Mouse (Mus musculus): Measurements from ENCODE around the gene Fgfrl1.

Fgfrl1 gene

DNA sequence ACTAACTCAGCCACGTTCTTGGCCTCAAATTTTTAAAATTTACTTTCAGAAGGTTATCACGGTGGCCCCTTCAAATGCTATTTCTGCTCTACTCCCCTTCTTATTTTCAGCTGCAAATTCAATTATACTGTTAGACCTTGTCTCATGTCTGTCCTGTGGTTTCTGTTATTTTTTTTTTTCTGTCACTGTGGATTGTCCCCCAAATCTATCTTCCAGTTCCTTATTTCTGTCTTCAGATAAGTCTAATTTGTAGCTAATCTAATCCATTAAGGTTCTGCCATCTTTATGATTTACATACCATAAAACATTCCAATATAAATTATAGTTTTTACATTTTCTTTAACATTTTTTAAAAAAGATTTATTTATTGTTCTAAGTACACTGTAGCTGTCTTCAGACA, 24.8 kb upstream of the Fgfrl1 start:
- DNase-seq (ENCODE audit: low read depth, low spot score), result no peak

DNA sequence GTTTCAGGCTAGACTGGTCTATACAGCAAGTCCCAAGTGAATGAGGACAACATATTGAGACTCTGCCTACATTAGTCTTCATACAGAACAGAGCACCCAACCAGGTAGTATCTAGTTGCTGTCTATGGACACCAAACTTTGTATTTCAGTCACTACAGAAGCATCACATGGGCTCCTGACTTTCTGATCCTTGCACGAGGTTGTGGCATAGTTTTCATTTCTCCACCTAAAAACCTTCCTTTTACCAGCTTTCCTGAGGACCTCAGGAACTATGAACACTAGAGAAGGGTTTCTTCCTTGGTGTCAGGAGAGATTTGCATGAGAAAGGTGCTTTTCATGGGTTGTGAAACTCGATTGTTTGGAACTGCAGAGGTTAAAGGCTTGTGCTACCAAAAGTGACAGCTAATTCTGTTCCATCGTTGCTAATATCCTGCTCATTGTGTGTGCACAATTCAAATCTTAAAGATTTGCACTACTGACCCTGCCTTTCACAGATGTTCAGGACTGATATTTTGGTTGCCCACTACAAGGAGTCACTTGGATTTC, 23.7 kb upstream of the Fgfrl1 start:
- no peak for DNase-seq (ENCODE audit: low read depth, low spot score)

DNA sequence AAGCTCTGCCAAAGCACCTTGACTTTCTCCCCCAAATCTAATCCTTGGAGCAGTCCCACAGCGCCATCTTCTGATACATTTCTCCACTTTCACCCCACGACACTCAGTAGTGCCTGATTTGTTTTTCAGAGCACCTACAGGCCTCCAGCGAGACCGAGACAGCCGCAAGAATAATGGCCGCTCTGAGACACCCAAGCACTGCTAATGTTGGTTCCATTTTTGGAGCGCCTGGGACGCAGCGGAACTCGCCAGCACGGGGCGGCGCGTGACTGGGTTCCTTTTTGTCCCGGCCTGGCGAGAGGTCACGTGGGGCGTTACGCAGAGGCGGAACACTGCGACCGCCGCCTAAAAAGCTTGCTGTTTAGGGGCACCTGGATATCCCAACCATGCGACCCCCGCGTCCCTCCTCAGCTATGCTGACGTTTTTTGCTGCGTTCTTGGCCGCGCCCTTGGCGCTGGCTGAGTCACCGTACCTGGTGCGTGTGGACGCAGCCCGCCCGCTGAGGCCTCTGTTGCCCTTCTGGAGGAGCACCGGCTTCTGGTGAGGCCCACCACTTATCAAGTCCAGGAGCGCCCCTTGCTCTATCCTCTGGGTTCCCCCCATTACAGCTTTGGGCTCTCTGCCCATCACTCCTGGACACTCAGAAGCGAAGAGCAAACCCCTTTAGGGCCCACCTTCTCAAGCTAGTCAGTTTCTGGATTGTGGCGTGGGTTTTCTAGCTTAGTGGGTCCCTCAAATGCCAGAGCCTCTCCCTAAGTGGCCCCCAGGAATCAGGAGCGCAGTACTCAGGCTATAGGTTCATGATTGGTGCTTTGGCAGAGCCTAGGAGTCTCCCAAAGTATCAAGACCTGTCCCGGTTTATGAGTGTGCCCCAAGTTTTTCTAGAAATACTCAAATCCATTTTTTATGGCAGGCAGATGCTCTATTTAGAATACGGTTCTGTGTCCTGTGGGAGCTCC, 22.9 kb upstream of the Fgfrl1 start, which contains the start of gene Dgkq:
Dgkq (minus strand) TSS at position 696 of the 960 bp plus-strand sequence.
- DNase-seq (ENCODE audit: low read depth, low spot score), result peak; percentile 74

DNA sequence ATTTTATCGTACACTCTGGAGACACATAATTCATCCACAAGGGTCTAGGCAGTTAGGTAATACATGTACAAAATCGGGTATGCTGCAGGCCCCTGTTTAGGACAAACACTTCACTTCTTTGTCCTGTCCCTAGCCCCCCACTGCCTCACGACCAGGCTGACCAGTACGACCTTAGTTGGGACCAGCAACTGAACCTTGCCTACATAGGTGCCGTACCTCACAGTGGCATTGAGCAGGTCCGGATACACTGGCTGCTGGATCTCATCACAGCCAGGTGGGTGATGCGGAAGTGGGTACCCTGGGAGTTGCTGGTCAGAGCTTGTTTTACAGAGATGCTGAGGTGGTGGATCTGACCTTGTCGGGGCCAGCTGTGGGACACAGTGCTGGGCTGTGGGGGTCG, 22.2 kb upstream of the Fgfrl1 start:
- DNase-seq (ENCODE audit: low read depth, low spot score), result no peak

DNA sequence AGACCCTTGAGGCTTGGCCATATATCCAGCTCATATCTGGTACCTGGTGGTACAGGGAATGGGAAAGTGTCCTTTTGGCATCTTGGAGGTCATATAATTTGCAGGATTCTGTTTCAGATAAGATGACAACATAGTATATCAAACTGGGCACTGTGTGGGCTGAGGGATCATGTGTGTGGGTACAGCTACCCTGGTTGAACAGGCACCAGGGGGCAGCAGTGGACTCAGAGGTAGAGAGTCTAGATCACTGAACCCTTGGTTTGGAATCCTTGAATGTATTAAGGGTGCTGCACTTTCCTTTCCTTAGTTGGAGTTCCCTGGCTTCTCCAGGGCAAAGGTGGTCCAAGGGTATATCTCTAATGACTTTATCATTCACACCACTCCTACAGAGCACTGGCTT, 21.4 kb upstream of the Fgfrl1 start:
- DNase-seq (ENCODE audit: low read depth, low spot score), result no peak

DNA sequence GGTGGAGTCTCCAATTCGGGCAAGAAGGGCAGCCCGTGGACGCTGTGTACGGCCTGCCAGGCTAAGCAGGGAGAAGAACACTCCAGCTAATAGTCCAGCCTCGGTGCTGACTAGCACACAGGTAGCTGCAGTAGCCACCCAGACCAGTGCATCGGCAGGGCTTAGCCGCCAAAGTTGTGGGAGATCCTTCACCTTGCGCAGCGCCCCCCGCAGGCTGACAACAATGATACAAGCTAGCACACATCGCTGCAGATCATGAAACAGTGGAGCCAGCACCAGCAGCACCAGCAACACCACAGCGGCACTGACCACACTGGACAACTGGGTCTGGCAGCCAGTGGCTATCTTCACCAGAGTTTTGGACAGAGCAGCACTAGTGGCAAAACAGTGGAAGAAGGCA, 20.4 kb upstream of the Fgfrl1 start:
- no peak for DNase-seq (ENCODE audit: low read depth, low spot score)

DNA sequence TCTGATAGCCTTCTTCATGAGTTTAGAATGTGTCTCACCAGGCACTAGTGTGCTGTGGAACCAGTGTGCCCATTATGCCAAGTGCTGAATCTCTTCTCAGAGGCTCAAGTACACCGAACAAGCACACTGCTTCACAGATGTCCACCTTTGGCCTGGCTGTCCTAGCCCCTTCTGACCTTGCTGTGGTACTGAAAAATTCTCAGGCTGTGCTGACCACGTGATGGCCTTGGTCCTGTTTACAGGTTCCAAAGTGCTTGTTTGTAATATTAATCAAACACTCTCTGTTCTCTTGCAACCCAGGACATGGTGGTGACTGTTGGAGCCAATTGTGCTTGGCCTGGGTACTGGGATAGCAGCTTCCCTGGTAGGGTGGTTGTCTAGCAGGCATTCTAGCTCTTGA, 17.6 kb upstream of the Fgfrl1 start:
- DNase-seq (ENCODE audit: low read depth, low spot score), result no peak

DNA sequence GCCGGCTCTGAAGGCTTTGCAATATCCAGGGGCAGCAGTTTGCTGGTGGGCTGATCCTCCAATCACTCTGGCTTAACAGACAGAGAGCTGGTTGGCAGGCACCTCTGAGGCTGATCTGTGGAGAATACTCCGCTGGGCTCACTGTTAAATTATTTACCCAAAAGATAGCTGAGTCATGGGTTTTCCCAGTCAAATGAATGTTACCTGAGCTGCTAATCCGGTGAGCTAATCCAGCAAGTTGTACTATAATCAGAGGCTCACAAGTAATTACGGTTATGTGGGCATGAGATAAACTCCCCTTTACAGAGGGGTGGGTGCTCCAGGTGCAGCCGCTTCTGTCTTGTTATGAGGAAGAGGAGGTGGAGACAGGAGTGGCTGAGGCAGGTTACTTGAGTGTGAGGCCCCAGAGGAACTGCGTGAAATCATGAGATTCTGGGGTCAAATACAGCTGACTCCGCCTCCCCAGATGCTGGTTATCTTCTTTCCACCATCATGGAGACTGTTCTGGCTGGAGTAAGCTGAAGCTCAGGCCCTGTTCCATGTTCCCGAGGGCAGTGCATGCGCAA, 16.8 kb upstream of the Fgfrl1 start, which contains the start of gene Slc26a1:
Slc26a1 (minus strand) TSS at position 319 of the 566 bp plus-strand sequence.
- DNase-seq (ENCODE audit: low read depth, low spot score), result peak; percentile 64

DNA sequence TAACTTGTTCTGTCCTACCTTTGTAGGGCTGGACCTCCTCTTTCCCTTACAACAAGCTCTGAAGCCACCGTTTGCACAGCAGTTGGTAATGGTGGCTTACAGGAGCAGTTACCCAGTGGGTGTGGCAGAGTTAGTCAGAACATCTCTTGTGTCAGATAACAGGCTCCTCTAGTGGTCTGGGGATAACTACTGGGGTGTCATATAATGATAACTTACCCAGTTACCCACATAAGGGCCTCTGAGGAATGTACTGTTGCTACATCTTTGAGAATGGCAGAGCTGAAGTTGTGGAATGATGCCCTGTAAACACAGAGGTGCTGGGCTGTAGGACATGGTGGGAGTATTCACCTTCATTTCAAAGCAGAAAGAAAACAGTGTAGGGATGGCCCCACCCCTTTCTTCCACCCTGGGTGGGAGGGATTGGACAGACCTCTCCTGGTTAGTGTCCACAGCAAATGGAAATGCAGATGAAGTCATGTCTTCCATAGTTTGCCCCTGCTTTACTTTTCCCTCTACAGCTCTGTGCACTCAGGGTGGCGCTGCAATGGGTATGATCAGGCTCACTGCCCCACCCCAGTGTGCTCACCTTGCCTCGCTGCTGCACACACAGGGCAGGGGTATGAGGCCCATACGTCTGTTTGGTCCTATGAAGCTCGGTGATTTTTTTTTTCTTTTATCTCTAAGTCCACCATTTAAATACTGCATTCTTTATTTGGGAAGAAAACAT, 15.2 kb upstream of the Fgfrl1 start:
- DNase-seq (ENCODE audit: low read depth, low spot score), result no peak

DNA sequence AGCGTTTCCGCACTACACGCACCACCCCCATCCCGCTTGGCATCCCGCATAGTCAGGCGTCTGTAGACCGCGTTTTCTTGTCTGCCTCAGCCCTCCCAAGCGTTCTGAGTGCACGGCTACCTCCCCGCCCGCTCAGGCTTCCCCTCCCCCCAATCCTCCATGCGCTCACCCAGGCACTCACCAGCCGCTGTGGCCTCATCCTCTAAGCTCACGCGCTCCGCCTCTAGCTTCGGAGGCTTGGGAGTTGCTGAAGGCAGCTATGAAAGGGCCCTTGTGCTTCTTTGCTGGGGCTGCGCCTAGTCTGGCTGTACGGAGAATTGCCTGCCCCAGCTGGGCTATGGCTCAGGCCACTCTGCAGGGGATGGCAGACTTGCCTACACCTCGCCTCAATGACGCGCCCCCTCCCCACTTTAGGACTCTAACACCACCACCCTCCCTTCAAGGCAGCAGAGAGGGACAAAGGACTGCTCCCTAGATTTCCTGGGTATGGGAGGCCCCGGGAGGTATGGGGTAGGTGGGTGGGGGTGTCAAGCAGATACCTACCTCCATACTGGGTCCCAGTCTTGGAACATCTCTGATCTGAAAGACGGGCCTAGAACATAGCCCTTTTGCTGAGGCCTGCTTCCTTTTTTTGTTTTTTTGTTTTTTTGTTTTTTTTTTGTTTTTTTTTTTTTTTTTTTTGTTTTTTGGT, 14.4 kb upstream of the Fgfrl1 start:
- no peak for DNase-seq (ENCODE audit: low read depth, low spot score)

DNA sequence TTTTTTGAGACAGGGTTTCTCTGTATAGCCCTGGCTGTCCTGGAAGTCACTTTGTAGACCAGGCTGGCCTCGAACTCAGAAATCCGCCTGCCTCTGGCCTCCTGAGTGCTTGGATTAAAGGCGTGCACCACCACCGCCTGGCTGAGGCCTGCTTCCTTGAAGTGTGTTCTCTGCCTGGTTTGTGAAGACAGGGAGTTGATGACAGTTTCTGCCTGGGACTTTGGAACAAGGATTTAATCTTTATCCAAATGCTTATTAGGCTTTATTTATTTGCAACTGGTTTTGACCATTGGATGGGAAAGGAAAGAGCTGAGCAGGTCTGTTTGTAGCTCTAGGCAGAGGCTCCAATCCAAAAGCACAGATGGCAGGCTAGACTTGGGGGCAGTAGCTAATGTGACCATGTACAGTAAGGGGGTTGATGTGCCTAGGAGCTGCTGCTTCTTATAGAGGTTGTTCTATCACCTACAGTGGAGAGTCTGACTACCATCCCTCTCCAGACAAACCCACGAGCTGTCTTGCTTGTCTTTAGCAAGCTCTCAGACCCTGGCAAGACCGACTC, 13.8 kb upstream of the Fgfrl1 start:
- no peak for DNase-seq (ENCODE audit: low read depth, low spot score)

DNA sequence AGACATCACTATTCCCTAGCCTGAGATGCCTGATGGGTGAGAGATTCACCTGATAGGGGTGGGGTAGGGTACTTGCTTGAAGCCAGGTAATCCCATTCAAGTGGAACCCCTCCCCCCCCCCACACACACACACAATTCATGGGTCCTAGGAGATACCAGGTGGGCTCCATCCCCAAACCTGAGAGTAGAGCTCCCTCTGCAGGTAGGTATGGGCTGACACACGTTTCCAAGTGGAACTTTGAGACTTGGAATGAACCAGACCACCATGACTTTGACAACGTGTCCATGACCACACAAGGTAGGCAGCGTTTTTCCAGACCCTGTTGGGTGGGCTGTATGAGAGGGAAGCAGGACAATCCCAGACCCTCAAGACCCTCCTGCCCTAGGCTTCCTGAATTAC, 12.3 kb upstream of the Fgfrl1 start:
- DNase-seq (ENCODE audit: low read depth, low spot score), result no peak

DNA sequence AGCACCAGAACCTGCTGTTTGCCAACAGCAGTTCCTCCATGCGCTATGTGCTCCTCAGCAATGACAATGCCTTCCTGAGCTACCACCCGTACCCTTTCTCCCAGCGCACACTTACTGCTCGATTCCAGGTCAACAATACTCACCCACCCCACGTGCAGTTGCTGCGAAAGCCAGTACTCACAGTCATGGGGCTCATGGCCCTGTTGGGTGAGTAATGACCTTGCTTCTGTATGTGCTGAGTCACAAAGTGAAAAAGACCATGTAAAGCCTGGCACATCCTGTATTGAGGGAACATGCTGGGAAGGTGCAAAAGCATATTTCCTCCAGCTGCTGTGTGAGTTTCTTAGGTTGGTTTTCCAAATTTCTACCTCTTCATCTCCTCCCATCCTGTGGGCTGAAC, 11.3 kb upstream of the Fgfrl1 start:
- DNase-seq (ENCODE audit: low read depth, low spot score), result no peak

DNA sequence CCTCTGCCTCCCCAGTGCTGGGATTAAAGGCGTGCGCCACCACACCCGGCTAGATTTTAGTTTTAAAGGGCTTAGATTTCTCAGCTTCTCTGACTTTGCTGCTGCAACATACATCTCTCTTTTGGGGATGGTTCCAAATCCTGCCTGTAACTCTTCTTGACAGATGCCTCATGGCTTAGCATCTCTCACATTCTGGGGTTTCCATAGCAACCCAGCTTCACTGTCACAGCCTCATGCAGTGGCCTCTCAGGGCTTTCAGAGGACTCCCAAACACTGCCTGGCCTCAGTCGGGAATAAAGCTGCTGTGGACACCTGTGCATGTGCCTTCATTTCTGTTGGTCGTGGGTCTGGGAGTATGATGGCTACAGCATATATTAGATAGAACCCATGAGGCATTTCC, 3.1 kb upstream of the Fgfrl1 start:
- DNase-seq (ENCODE audit: low read depth, low spot score), result no peak

DNA sequence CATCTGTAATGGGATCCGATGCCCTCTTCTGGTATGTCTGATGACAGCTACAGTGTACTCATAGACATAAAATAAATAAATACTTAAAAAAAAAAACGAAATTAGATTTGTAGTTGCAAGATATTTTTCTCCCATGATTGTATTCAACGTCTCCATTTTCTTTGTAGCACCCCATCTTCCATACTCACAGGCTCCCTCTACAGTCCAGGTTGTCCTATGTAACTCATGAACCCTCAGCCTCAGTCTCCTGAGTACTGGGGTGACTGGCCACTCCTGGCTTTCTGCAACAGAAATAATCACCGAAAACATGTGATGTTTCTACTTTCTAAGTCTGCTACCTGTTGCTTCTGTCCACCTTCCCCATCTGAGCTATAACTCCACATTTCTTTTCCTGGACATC, 1.0 kb upstream of the Fgfrl1 start:
- DNase-seq (ENCODE audit: low read depth, low spot score), result no peak

DNA sequence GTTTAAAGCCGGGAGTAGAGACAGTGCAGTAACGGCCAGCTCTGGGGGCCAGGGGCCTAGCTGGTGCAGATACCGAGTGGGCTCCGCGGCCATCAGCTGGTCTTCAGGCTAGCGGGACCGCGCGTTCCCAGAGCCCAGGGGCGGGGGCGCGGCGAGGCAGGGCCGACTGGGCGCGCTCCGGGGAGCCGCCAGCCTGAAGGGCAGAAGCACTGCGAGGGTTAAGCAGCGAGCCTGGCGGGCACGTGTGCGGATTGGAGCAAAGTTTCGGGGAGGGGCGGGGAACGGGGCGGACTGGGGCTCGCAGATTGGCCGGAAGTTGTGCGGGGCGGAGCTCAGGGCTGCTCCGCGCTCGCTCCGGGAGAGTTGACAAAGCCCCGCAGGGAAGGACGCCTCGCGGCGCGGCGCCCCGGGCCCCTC, 1.7 kb downstream of the Fgfrl1 start:
- DNase-seq (ENCODE audit: low read depth, low spot score), result peak; percentile 81

DNA sequence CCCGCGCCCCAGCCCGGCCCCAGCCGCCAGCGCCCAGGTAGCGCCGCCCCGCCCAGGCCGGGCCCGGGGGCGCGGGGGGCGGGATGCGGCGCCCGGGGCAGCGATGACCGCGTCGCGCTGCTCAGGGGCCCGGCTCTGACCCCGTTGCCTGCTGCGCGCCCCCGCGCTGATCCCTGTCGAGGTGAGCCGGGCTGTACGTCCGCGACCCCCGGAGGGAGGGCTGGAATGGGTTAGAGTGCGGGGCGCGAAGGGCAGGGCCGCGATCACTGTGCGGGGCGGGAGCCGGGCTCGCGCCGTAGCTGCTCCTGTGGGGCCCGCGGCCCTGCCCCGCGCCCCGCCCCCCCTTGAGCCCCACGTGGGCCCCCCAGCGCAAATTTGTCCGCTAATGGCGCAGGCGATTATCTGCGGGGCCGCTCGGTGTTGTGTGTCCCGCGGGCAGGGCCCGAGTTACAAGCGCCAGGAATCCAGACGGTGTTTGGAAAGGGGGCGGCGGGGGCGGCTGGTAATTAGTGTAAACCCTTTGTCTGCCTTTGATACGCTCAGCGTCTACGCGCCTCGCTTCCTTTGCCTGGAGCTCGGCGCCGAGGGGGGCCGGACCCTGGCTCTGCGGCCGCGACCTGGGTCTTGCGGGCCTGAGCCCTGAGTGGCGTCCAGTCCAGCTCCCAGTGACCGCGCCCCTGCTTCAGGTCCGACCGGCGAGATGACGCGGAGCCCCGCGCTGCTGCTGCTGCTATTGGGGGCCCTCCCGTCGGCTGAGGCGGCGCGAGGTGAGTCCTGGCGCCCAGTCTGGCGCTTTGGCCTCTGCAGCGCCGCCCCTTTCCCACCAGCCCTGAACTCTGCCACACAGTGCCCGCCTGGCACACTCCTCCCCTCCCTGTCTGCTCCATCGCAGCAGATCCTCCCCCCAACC, 2.4 kb downstream of the Fgfrl1 start:
- DNase-seq (ENCODE audit: low read depth, low spot score), result no peak

DNA sequence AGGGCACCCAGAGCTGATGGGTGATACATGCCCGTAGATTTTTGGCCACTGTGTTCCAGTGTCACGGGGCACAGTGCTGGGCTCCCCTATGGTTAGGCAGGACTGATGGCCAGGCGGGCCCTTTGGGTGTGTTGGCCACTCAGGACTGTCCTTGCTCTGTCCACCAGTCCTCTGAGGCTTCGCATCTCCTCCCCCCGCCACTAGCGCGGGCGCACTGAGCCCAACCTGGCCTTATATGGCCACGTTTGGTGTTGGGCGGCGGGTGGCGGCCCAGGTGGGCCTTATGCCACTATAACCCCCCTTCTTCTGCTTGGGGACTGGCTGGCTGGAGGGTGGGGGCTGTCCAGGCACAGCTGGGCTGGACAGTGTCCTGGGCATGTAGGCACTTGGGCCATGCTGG, 3.7 kb downstream of the Fgfrl1 start:
- DNase-seq (ENCODE audit: low read depth, low spot score), result no peak

DNA sequence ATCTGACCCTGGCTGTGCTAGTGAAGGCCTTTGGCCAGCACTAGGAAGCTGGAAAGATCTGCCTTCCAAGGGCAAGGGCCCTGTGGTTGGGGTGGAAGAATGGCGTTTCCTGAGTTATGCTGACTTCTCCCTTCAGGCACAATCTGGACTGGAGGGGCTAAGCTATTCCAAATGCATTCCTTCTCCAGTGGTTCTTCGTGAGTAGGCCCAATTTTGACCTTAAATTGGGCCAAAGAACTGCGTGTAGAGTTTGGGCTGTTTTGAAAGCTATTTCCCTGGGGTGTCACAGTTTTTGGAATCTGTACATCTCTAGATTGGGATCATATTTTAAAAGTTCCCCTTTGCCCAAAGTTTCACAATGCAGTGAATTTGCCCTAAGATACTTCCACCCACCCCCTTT, 4.4 kb downstream of the Fgfrl1 start:
- no peak for DNase-seq (ENCODE audit: low read depth, low spot score)

DNA sequence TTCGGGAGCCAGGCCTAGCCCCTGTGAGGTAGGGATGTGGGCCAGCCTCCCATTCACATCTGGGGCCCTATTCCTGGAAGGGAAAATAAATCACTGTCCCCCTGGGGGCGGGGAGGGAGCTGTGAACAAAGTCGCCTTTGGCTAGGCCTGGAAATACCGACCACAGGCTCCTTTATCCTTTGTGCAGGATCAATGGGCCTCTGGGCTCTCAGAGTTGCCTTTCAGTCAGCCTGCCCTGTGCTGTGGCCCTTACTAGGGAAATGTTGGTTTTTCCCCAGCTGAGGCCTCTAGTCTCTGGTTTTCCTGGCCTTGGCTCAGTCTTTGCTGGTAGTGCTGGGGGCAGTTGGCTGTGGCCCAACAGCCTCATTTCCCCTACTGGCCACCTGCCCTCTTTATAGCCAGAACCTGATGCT, 5.2 kb downstream of the Fgfrl1 start:
- DNase-seq (ENCODE audit: low read depth, low spot score), result no peak
